Mouse (Mus musculus) lung, embryonic 14.5 days (tissue): Measurements from ENCODE around the gene Plcz1. TPM values are rescaled to one million over a fixed set of nuclear protein-coding genes. Genes with fewer than 3 reads are reported as not detected.

ENCODE experiments used
- ATAC-seq: fragments of 200-750 bp; cut with Nextera tagmentation; 2 replicates; pipeline ENCODE4 v1.8.0; 2017; ENCODE audit warnings: mild to moderate bottlenecking, moderate TSS enrichment, moderate library complexity; ENCODE audit not compliant: insufficient read depth
- DNase-seq: peaks from one replicate; pipeline ENCODE4 v3.0.0-alpha.2; 2015
- H3K27ac ChIP-seq: fragments of 300-500 bp; sonication (generic); 2 replicates; pipeline ENCODE4 v1.5.1; 2014; ENCODE audit warnings: low read depth, mild to moderate bottlenecking, moderate library complexity
- H3K27me3 ChIP-seq: fragments of 300-500 bp; sonication (generic); 2 replicates; pipeline ENCODE4 v1.6.1; 2014; ENCODE audit warnings: low read length, control low read depth; ENCODE audit not compliant: insufficient read depth
- H3K36me3 ChIP-seq: fragments of 300-500 bp; sonication (generic); 2 replicates; pipeline ENCODE4 v1.6.1; 2014; ENCODE audit warnings: control low read depth; ENCODE audit not compliant: insufficient read depth
- H3K4me1 ChIP-seq: fragments of 300-500 bp; sonication (generic); 2 replicates; pipeline ENCODE4 v1.6.1; 2014; ENCODE audit warnings: antibody characterized with exemption, control low read depth; ENCODE audit not compliant: insufficient read depth
- H3K4me2 ChIP-seq: fragments of 300-500 bp; sonication (generic); 2 replicates; pipeline ENCODE4 v1.6.1; 2014; ENCODE audit warnings: mild to moderate bottlenecking
- H3K4me3 ChIP-seq: fragments of 300-500 bp; sonication (generic); 2 replicates; pipeline ENCODE4 v1.5.1; 2014; ENCODE audit warnings: low read depth, low read length
- H3K9ac ChIP-seq: fragments of 300-500 bp; sonication (generic); 2 replicates; pipeline ENCODE4 v1.6.1; 2014
- H3K9me3 ChIP-seq: fragments of 300-500 bp; sonication (generic); 2 replicates; pipeline ENCODE4 v1.6.1; 2016; ENCODE audit warnings: low read depth, low read length, control low read depth
- CTCF ChIP-seq: IDR thresholded peaks from 2 replicates; pipeline ENCODE4 v1.5.1; 2016; ENCODE audit warnings: antibody characterized with exemption, low read depth
- WGBS: fragments of 180-500 bp; shearing (Covaris S2); extraction: QIAGEN DNeasy Blood & Tissue Kit; methylation state at CpG from one replicate; pipeline ENCODE4 v1.1.7; 2014; 5-methylcytosine and 5-hydroxymethylcytosine counted together
- polyA plus RNA-seq: library from polyadenylated mRNA; unstranded; fragments of >200 nt; fragmentation: Nextera tagmentation; extraction: Ambion mirVana; gene quantifications from 2 replicates; pipeline ENCODE4 v1.2.1, GENCODE M21; 2014

Plcz1 gene
- not detected in 2 replicates for polyA plus RNA-seq

DNA sequence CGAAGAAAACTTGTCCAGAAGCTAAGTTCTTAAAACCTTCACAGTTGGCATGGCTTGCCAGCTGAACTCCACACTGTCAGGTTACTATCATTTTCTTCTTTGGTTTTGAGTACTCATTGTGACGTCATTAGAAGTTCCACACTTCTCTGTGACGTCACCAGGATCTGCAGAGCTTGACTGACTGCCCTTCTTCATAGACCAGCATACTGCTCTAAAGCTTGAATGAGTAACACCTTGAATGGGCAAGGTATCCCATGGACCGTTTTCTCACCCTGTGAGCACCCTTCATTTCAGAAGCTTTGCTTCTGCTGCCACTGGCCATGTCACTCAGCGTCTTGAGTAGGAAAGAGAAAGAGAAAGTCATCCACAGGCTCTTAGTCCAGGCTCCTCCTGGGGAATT, at the start of gene Plcz1:
Gene Plcz1, minus strand, starts transcription at position 101 of the 400 bp plus-strand sequence.
- no peak for DNase-seq
- no peak within 1 kb of the TSS for H3K27ac ChIP-seq
- H3K27me3 ChIP-seq = no peaks in the 10 kb centered on the region
- no peak for TF ChIP-seq CTCF
- H3K4me3 ChIP-seq = no peak within 1 kb of the TSS
- ATAC-seq = no peak
- H3K9me3 ChIP-seq = no peaks in the 10 kb centered on the region
- no peaks in the 10 kb centered on the region for H3K4me1 ChIP-seq
- H3K9ac ChIP-seq = no peak within 1 kb of the TSS
- WGBS = 94% methylated on average over 5 of the region's 5 CpGs
- no peaks in the 10 kb centered on the region for H3K36me3 ChIP-seq
- no peak within 1 kb of the TSS for H3K4me2 ChIP-seq

DNA sequence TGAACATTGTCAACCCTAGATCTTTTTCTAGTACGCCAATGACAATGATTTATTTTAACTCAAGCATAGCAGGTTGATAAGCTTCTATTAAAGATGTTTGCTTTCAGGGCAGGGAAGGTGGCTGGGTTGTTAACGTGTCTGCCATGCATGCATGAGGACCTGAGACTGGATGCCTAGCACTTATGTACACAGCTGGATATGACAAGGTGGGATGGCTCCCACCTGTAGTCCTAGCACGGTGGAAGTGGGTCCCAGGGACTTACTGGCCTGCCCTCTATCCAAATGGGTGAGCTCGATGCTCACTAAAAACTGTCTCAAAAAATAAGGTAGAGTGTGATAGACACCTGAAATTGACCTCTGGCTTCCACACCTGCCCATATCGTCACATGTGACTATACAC, 48.6 kb upstream of the Plcz1 start:
- no peak for DNase-seq
- ATAC-seq = no peak

DNA sequence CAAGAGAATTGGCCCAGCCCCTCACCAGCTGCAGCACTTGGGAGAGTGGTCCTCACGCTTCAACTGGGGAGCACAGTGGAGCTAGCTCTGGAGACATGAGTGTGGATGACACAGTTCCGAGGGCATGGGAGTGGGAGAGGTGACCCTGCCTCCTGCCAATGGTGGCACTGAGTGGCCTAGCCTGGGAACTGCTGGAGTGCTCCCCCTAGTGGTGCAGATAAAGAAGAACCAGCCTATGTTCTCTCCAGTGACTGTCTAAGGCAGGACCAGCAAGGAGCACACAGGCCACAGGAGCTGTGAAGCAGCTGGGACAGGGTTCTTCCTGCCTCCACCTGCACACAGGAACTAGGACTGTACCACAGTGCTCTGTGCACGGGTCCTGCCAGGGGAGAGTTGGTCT, 40.5 kb upstream of the Plcz1 start:
- ATAC-seq (peak; percentile 49; the same call in 1 of the 2 replicates), DNase-seq (no peak)
- Histone ChIP-seq H3K4me1 (no peaks in the 10 kb centered on the region), H3K27ac (no peak overlapping the region), H3K27me3 (no peaks in the 10 kb centered on the region), H3K36me3 (no peaks in the 10 kb centered on the region), H3K4me2 (no peak overlapping the region), H3K4me3 (no peak overlapping the region), H3K9me3 (no peaks in the 10 kb centered on the region), H3K9ac (no peak overlapping the region)
- WGBS = 80% methylated on average over 3 of the region's 3 CpGs
- peak; percentile 62 for TF ChIP-seq CTCF

More for the DNA sequence above, 48.6 kb upstream of the Plcz1 start:
- Histone ChIP-seq H3K27ac (no peak overlapping the region), H3K9ac (no peak overlapping the region), H3K27me3 (no peaks in the 10 kb centered on the region), H3K4me1 (no peaks in the 10 kb centered on the region), H3K4me3 (no peak overlapping the region), H3K36me3 (no peaks in the 10 kb centered on the region), H3K9me3 (no peaks in the 10 kb centered on the region), H3K4me2 (no peak overlapping the region)
- 58% methylated on average over 5 of the region's 5 CpGs for WGBS
- TF ChIP-seq CTCF = no peak

DNA sequence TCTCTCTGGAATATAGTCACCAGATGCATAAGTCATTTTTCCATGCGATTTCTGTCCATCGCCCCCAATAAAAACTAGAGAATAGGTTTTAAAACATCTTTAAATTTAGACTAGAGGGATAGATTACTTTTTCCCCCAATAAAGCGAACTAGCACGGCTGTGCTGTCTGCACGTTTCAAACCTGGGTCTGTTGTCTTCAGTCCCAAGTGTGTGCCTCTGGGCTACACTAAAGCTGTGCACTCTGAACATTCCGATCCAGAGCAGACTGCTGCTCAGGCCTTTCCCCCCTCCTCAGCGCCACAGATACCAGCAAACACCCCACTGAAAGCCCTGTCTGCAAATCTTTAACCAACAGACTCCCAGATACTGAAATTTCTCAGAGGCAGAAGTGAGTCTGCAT, 39.7 kb upstream of the Plcz1 start:
- no peaks in the 10 kb centered on the region for H3K27me3 ChIP-seq
- no peaks in the 10 kb centered on the region for H3K36me3 ChIP-seq
- H3K4me3 ChIP-seq = no peak overlapping the region
- no peak for ATAC-seq
- no peak overlapping the region for H3K27ac ChIP-seq
- DNase-seq = no peak
- H3K9me3 ChIP-seq = no peaks in the 10 kb centered on the region
- TF ChIP-seq CTCF = no peak
- H3K4me1 ChIP-seq = no peaks in the 10 kb centered on the region
- 55% methylated on average over 7 of the region's 7 CpGs for WGBS
- H3K9ac ChIP-seq = no peak overlapping the region
- H3K4me2 ChIP-seq = no peak overlapping the region

DNA sequence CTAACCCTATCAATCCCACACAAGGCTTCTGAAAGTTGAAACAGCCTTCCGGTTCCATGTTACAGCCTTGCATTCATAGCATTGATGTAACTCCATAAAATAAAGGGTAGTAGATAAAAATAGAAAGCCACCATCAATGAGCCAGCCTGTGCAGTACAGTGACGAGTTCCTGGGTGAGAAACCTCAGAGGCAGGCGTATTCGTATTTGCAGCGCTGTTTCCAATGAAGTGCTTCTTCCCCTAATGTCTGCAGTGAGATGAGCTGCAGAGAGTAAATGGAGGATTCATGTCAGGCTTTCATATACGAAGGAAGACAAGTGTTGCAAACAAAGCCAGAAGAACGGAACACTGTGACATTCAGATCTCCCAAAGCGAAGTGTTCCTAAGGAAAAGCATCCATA, 27.9 kb upstream of the Plcz1 start:
- WGBS = 71% methylated on average over 8 of the region's 8 CpGs

DNA sequence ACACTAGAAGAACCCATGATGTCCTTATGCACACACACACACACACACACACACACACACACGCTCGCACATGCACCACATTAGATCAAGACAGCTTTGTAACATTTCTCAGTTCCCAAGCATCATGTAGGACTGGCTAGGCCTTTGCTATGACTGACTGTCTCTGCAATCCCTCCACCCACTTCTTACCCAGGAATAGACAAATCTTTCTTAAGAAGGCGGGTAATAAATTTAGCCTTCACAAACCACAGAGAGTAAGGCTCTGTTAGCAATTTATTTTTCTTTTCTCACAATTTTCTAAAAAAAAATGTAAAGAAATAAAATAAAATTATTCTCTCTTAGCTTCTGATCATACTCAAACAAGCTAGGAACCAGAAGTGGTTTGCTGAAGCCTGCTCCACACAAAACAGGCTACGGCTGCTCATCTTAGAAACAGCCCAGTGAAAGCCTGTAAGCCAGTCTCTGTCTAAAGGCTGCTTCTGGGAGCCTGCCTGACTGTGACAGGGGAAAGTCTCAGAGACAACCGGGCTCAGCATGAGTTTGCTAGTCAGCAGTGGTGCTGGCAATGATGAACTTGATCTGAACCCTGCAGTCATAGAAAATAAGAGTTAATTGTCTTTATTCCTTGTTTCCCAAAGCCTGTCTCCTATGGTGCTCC, 13.1 kb upstream of the Plcz1 start:
- no peak for DNase-seq
- no peak overlapping the region for H3K9ac ChIP-seq
- H3K4me3 ChIP-seq = no peak overlapping the region
- H3K4me1 ChIP-seq = no peaks in the 10 kb centered on the region
- no peak for ATAC-seq
- H3K27ac ChIP-seq = no peak overlapping the region
- H3K9me3 ChIP-seq = 0 out of 2 replicates have a peak, but pooled peaks cover 3% of the 10 kb centered on the region
- no peak for TF ChIP-seq CTCF
- no peaks in the 10 kb centered on the region for H3K36me3 ChIP-seq
- H3K4me2 ChIP-seq = no peak overlapping the region
- WGBS = 71% methylated on average over 5 of the region's 5 CpGs
- H3K27me3 ChIP-seq = no peaks in the 10 kb centered on the region

More for the DNA sequence above, 27.9 kb upstream of the Plcz1 start:
- H3K4me3 ChIP-seq = no peak overlapping the region
- no peak for TF ChIP-seq CTCF
- H3K27ac ChIP-seq = no peak overlapping the region
- no peak overlapping the region for H3K9ac ChIP-seq
- ATAC-seq (no peak), DNase-seq (no peak)
- H3K4me2 ChIP-seq = no peak overlapping the region
- no peaks in the 10 kb centered on the region for H3K9me3 ChIP-seq
- H3K27me3 ChIP-seq = no peaks in the 10 kb centered on the region
- no peaks in the 10 kb centered on the region for H3K4me1 ChIP-seq
- no peaks in the 10 kb centered on the region for H3K36me3 ChIP-seq

DNA sequence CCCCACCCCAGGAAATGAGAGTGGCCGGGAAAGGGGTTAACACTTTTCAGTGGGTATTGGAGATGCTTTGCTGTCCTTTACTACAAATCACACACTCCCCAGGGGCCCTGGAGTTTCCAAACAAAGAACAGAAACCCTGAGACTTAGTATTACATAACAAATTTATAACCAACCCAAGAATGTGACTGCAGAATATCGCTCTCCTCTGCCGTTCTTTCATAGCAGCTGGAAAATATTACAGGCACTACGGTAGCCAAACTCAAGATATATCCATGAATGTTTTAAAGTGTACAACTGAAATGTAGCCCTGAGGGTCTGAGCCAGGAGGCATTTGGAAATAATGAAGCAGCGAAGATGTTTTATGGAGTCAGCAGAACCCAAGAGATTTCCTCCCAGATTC, 10.2 kb upstream of the Plcz1 start:
- no peak for TF ChIP-seq CTCF
- Histone ChIP-seq H3K9me3 (0 out of 2 replicates have a peak, but pooled peaks cover 3% of the 10 kb centered on the region), H3K27me3 (no peaks in the 10 kb centered on the region), H3K9ac (no peak overlapping the region), H3K4me2 (no peak overlapping the region), H3K27ac (peak overlapping the region; percentile 76), H3K4me3 (no peak overlapping the region), H3K4me1 (no peaks in the 10 kb centered on the region), H3K36me3 (no peaks in the 10 kb centered on the region)
- DNase-seq (peak; percentile 86), ATAC-seq (peak; percentile 91)
- 29% methylated on average over 5 of the region's 5 CpGs for WGBS
